Mouse (Mus musculus) hindbrain, embryonic 10.5 days (tissue): Measurements from ENCODE around the gene Mrpl52. TPM values are rescaled to one million over a fixed set of nuclear protein-coding genes. Genes with fewer than 3 reads are reported as not detected.
A peak's percentile ranks its signal among the peaks of the same experiment; 100 is the strongest.

Source experiments
- DNase-seq: peaks from one replicate; pipeline ENCODE4 v3.0.0-alpha.2; 2017; ENCODE audit warnings: low spot score
- H3K27ac ChIP-seq: fragments of 300-500 bp; sonication (generic); 2 replicates; pipeline ENCODE4 v1.5.1; 2016; ENCODE audit warnings: mild to moderate bottlenecking, moderate library complexity
- H3K27me3 ChIP-seq: fragments of 300-500 bp; sonication (generic); 2 replicates; pipeline ENCODE4 v1.6.1; 2016; ENCODE audit warnings: mild to moderate bottlenecking; ENCODE audit not compliant: poor library complexity, insufficient read depth, severe bottlenecking
- H3K36me3 ChIP-seq: fragments of 300-500 bp; sonication (generic); 2 replicates; pipeline ENCODE4 v1.6.1; 2016; ENCODE audit warnings: mild to moderate bottlenecking, moderate library complexity
- H3K4me1 ChIP-seq: fragments of 300-500 bp; sonication (generic); replicated peaks from 2 replicates; pipeline ENCODE4 v1.6.1; 2016; ENCODE audit warnings: mild to moderate bottlenecking
- H3K4me3 ChIP-seq: fragments of 300-500 bp; sonication (generic); 2 replicates; pipeline ENCODE4 v1.5.1; 2016; ENCODE audit warnings: mild to moderate bottlenecking, moderate library complexity
- H3K9me3 ChIP-seq: fragments of 300-500 bp; sonication (generic); 2 replicates; pipeline ENCODE4 v1.6.1; 2016; ENCODE audit warnings: mild to moderate bottlenecking, moderate library complexity
- WGBS: fragments of 180-500 bp; shearing (Covaris S2); methylation state at CpG from one replicate; pipeline ENCODE4 v1.1.7; 2016; 5-methylcytosine and 5-hydroxymethylcytosine counted together
- polyA plus RNA-seq: library from polyadenylated mRNA; unstranded; fragments of >200 nt; fragmentation: Nextera tagmentation; extraction: Ambion mirVana; gene quantifications from 2 replicates; pipeline ENCODE4 v1.2.1, GENCODE M21; 2016

Gene Mrpl52
- 198 and 224 TPM in 2 replicates for polyA plus RNA-seq

- H3K9me3 ChIP-seq: no peaks in the 10 kb centered on the region
- peak within 1 kb of the TSS; percentile 94 for H3K27ac ChIP-seq
- DNase-seq: peak; percentile 94
- H3K27me3 ChIP-seq: no peaks in the 10 kb centered on the region; the same call in 1 of the 2 replicates
- peak within 1 kb of the TSS; percentile 71 for H3K4me3 ChIP-seq
- peaks cover 19% of the 10 kb centered on the region for H3K36me3 ChIP-seq
- WGBS: under 1% methylated on average over 48 of the region's 48 CpGs
- peaks cover 46% of the 10 kb centered on the region for H3K4me1 ChIP-seq
Observed at GRCm38 (mm10) chr14:54426689-54427398, at the start of gene Mrpl52. Gene Mrpl52 (plus strand): TSS chr14:54426909.

- DNase-seq: no peak
- H3K4me1 ChIP-seq: peaks cover 15% of the 10 kb centered on the region
- H3K27ac ChIP-seq: no peak overlapping the region
- H3K4me3 ChIP-seq: no peak overlapping the region
- WGBS: 90% methylated on average over 6 of the region's 6 CpGs
- H3K9me3 ChIP-seq: no peaks in the 10 kb centered on the region
- H3K27me3 ChIP-seq: no peaks in the 10 kb centered on the region
- peaks cover 6% of the 10 kb centered on the region; the same call in 1 of the 2 replicates for H3K36me3 ChIP-seq
Observed at GRCm38 (mm10) chr14:54377166-54377565, 49.5 kb upstream of the Mrpl52 start.

GRCm38 (mm10) chr14:54379571-54379970 is 47.1 kb upstream of the Mrpl52 start:
- H3K4me3 ChIP-seq: no peak overlapping the region
- WGBS: 84% methylated on average over 13 of the region's 13 CpGs
- H3K36me3 ChIP-seq: no peaks in the 10 kb centered on the region
- H3K27ac ChIP-seq: no peak overlapping the region
- H3K9me3 ChIP-seq: no peaks in the 10 kb centered on the region
- H3K27me3 ChIP-seq: no peaks in the 10 kb centered on the region; the same call in 1 of the 2 replicates
- no peak for DNase-seq
- H3K4me1 ChIP-seq: peaks cover 30% of the 10 kb centered on the region

GRCm38 (mm10) chr14:54380616-54381015 is 46.1 kb upstream of the Mrpl52 start:
- Histone ChIP-seq H3K36me3 (no peaks in the 10 kb centered on the region), H3K9me3 (no peaks in the 10 kb centered on the region), H3K4me1 (peaks cover 30% of the 10 kb centered on the region), H3K27me3 (no peaks in the 10 kb centered on the region; the same call in 1 of the 2 replicates), H3K27ac (no peak overlapping the region; the same call in 1 of the 2 replicates), H3K4me3 (no peak overlapping the region)
- WGBS: 66% methylated on average over 4 of the region's 4 CpGs
- DNase-seq: no peak

GRCm38 (mm10) chr14:54381816-54382215 is 44.9 kb upstream of the Mrpl52 start:
- Histone ChIP-seq H3K9me3 (no peaks in the 10 kb centered on the region), H3K36me3 (no peaks in the 10 kb centered on the region), H3K4me3 (no peak overlapping the region), H3K27ac (no peak overlapping the region), H3K4me1 (peaks cover 38% of the 10 kb centered on the region), H3K27me3 (no peaks in the 10 kb centered on the region; the same call in 1 of the 2 replicates)
- no peak for DNase-seq
- WGBS: 85% methylated on average over 10 of the region's 10 CpGs

DNA sequence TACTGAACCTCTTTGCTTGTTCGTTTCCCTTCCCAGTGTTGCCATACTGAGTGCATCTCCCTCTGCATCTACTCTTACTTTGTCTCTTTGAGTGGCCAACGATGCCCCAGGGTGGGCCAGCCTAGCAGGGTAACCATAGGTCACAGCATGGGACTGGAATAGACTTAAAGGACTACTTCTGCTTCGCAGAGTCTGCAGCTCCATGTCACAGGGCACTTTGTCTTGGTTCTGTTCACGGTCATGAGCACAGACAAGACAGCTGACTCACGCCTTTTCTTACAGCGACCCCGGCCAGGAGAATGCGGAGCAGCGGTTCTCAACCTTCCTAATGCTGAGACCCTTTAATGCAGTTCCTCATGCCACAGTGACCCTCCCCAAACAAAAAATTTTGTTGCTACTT is 44.1 kb upstream of the Mrpl52 start:
- Histone ChIP-seq H3K4me1 (peaks cover 44% of the 10 kb centered on the region), H3K27me3 (no peaks in the 10 kb centered on the region; the same call in 1 of the 2 replicates), H3K36me3 (no peaks in the 10 kb centered on the region), H3K27ac (no peak overlapping the region), H3K4me3 (no peak overlapping the region), H3K9me3 (no peaks in the 10 kb centered on the region)
- no peak for DNase-seq
- WGBS: 51% methylated on average over 9 of the region's 9 CpGs

- no peak for DNase-seq
- peak overlapping the region; percentile 53 for H3K27ac ChIP-seq
- H3K4me3 ChIP-seq: no peak overlapping the region
- H3K4me1 ChIP-seq: peaks cover 47% of the 10 kb centered on the region
- H3K36me3 ChIP-seq: no peaks in the 10 kb centered on the region
- H3K9me3 ChIP-seq: no peaks in the 10 kb centered on the region
- H3K27me3 ChIP-seq: no peaks in the 10 kb centered on the region; the same call in 1 of the 2 replicates
- WGBS: 55% methylated on average over 4 of the region's 4 CpGs
Observed at GRCm38 (mm10) chr14:54383355-54383771, 43.3 kb upstream of the Mrpl52 start.

- no peaks in the 10 kb centered on the region for H3K9me3 ChIP-seq
- no peak for DNase-seq
- WGBS: 94% methylated on average over 8 of the region's 8 CpGs
Observed at GRCm38 (mm10) chr14:54384396-54384795, 42.3 kb upstream of the Mrpl52 start.

DNA sequence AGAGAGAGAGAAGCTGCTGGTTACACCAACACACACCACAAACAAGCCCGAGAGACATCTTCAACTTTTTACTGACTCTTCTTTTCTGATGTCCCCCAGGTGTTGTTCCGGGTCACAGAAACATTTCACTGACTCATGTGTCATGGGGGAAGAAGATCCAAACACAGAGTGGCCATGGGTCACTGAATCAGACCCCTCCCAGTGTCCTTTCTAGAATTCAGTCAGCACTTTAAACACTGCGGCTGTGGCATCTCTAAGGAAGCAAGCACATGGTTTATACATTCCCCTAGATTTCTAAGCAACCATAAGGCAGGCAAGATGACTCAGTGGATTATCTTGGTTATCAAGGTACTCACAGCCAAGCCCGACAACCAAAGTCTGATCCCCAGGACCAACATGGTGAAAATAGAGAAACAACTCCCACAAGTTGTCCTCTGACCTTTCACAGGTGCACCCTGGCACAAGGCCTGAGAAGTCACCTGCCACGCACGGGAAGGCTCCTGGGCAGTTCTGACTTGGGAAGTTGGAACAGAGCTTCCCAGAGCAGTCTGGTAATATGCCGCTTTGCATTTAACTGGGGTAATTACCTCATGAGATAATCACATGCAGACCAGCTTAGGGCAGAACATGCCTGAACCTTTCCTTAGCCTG is 40.6 kb upstream of the Mrpl52 start:
- no peak for DNase-seq

More at GRCm38 (mm10) chr14:54384396-54384795, 42.3 kb upstream of the Mrpl52 start:
- Histone ChIP-seq H3K36me3 (no peaks in the 10 kb centered on the region), H3K4me1 (peaks cover 47% of the 10 kb centered on the region), H3K27me3 (no peaks in the 10 kb centered on the region; the same call in 1 of the 2 replicates), H3K4me3 (no peak overlapping the region), H3K27ac (no peak overlapping the region)

DNA sequence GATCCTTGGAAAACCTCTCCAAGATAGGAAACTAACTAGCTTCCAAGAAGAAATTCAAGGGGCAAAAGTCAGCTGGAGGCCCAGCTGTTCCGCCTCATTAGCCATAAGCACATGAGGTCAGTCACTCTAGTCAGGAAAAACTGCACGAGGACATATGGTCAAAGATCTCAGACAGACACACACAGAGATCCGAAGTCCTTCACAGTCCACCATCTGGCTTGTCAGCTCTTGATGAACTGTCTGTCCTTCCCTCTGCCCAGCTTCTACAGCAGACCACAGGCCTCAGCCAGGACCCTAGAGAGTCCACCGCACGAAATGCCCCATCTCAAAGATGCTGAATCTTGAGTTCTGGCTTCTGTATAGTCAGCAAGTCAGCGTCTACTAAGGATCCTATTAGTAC is 39.2 kb upstream of the Mrpl52 start:
- no peak for DNase-seq
- Histone ChIP-seq H3K4me1 (peaks cover 29% of the 10 kb centered on the region), H3K36me3 (no peaks in the 10 kb centered on the region), H3K27me3 (no peaks in the 10 kb centered on the region; the same call in 1 of the 2 replicates), H3K4me3 (no peak overlapping the region), H3K9me3 (no peaks in the 10 kb centered on the region), H3K27ac (no peak overlapping the region)
- WGBS: 75% methylated on average over 6 of the region's 6 CpGs

More for the DNA sequence above, 40.6 kb upstream of the Mrpl52 start:
- no peak overlapping the region for H3K4me3 ChIP-seq
- H3K4me1 ChIP-seq: peaks cover 36% of the 10 kb centered on the region
- WGBS: 87% methylated on average over 7 of the region's 7 CpGs
- no peak overlapping the region for H3K27ac ChIP-seq
- no peaks in the 10 kb centered on the region for H3K36me3 ChIP-seq
- no peaks in the 10 kb centered on the region for H3K9me3 ChIP-seq
- no peaks in the 10 kb centered on the region; the same call in 1 of the 2 replicates for H3K27me3 ChIP-seq

DNA sequence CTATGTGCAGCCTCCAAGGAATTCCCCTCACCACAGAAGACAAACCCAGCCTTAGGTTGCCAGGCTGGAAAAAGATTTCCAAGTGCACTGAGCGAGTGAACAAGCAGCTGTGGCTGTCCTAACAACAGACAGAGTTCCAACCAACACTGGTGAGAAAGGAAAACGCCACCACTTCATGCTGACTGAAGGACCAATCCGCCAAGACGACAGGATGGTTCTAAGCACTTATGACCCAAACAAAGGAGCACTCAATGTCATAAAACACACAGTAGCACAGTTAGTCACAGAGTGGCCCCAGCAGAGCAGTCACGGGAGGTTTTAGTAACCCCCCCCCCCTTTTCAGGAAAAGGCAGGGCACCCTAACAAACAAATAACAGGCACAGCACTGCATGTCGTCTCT is 35.9 kb upstream of the Mrpl52 start:
- WGBS: 80% methylated on average over 6 of the region's 6 CpGs
- no peak for DNase-seq
- H3K36me3 ChIP-seq: no peaks in the 10 kb centered on the region
- no peaks in the 10 kb centered on the region for H3K27me3 ChIP-seq
- peaks cover 17% of the 10 kb centered on the region; the same call in 1 of the 2 replicates for H3K4me1 ChIP-seq
- H3K4me3 ChIP-seq: no peak overlapping the region
- no peaks in the 10 kb centered on the region for H3K9me3 ChIP-seq
- H3K27ac ChIP-seq: no peak overlapping the region

GRCm38 (mm10) chr14:54393794-54394193 is 32.9 kb upstream of the Mrpl52 start:
- no peaks in the 10 kb centered on the region for H3K36me3 ChIP-seq
- H3K27ac ChIP-seq: no peak overlapping the region
- no peaks in the 10 kb centered on the region for H3K9me3 ChIP-seq
- no peaks in the 10 kb centered on the region for H3K27me3 ChIP-seq
- 79% methylated on average over 3 of the region's 3 CpGs for WGBS
- no peaks in the 10 kb centered on the region; the same call in 1 of the 2 replicates for H3K4me1 ChIP-seq
- no peak for DNase-seq
- no peak overlapping the region for H3K4me3 ChIP-seq

GRCm38 (mm10) chr14:54394309-54394708 is 32.4 kb upstream of the Mrpl52 start:
- Histone ChIP-seq H3K27ac (no peak overlapping the region), H3K9me3 (no peaks in the 10 kb centered on the region)
- no peak for DNase-seq

More at GRCm38 (mm10) chr14:54394309-54394708, 32.4 kb upstream of the Mrpl52 start:
- no peaks in the 10 kb centered on the region for H3K27me3 ChIP-seq
- peaks cover 2% of the 10 kb centered on the region; the same call in 1 of the 2 replicates for H3K4me1 ChIP-seq
- H3K36me3 ChIP-seq: no peaks in the 10 kb centered on the region
- no peak overlapping the region for H3K4me3 ChIP-seq
